Mouse (Mus musculus) spleen, adult 18-20 months (tissue): Measurements from ENCODE around the gene Bnip3.

Source experiments
- DNase-seq, 2 experiments: peaks; one replicate each; pipeline ENCODE4 v3.0.0; 2022; ENCODE audit warnings: mixed read lengths in 2 of 2

Gene Bnip3

DNA sequence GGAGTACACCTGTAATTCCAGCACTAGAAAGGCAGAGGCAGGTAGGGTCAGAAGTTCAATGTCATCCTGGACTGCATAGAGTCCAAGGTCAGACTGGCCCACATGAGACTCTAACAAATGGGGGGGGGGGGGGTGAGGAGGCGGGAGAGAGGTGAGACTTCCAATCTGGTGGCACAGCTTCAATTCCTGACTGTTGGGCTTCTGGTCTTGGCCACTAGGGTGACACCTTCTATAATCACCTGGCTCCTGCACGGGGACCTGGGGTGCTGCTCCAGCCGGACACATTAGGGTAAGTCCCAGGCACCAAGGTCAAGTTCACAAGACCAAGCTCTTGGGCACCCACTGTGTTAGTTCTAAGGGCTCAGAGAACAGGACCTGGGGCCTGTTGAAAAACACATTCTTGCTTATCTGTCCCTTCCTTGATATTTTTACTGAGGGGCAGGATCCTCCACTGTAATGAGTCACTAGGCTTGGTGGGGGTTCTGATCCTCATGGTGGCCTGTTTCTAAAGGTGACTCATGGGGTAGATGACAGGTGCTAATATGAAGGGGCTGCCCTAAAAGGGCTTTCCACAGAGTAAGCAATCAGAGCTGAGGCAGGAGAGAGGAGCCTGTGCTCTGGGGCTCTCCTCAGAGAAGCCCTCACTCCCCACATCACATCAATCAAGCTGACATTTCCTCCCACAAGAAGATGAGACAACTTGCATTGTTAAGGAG lies 67.7 kb downstream of the Bnip3 start:
- no peak for DNase-seq
